Mouse (Mus musculus): ENCODE data around the gene Esrrg.

Esrrg gene

DNA sequence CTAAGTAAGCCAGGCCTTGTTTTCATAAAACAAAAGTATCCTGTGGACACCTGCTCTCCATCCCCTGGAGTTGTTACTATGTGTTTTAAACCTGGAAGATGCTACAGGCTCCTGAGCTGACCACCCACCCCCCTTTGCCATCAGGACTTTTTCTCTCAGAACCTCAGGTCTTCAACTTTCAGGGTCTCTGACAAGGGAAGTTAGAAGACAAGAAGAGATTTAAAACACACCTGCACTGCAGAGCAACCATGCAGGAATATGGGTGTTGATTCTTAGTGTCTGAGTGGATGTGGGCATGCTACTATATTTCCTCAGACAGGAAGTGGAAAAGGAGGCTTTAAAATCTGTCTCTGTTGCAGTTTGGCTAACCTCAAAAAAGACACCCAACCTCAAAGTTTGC, 98.6 kb downstream of the Esrrg start:
- no peak for DNase-seq (ENCODE audit: low read depth)

DNA sequence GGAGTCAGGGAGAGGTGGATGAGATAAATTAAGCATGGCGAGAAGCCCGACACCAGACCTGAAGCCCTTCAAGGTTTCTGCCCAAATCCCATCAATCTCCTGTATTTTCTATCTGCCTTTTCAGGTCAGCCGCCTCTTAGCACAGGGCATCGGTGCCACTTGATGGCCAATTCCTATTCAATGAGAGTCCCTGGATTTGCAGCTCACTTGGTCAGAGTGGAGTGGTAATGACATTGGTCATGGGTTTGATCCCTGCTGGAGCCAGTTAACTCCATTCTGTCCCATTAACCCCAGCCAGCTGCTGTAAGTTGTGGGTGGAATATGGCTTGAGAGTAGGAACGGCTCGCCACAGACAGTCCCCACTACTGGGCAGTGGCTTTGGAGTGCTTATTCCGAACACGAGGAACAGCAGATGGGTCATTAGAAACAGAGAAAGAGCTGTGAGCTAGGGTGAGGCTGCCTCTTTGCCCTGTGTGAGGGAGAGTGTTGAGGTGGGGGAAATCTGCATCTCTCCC, 101.9 kb downstream of the Esrrg start:
- DNase-seq (ENCODE audit: low read depth): no peak

DNA sequence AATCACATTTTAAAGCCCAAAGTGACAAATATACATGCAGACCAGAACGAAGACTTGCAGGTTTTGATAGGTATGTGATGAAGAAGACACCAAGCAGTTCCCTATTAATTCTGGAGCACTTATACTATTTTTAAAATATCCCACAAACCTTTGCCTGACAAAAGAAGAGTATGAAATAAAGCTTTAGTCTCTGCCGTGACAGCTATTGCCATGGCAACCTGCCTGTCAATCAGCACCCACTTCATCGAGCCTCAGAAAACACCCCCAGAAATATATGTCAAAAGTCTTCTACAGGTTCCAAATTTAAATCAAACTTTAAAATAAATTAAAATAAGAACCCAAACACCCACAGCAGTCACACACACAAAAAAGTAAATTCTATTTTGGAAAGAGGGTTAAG, 112.4 kb downstream of the Esrrg start:
- DNase-seq (ENCODE audit: low read depth): no peak

DNA sequence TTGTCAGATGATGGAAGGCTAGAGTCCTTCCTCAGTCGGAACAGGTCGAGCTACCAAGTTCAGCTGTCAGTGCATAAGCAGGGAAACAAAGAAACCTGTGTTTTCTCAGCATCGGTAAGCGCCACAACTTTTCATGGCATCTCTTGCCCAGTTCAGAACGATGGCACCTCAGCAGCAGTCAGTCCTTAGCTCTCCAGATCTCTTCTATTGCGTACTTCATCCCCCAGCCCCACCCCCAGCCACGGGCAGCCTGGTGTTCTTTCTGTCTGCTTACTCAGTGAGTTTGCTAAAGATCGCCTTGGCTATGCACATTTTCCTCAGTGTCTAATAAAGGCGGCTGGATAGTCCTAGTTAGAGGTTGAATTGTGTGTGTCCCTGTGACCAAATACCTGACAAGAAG, 113.4 kb downstream of the Esrrg start:
- no peak for DNase-seq (ENCODE audit: low read depth)

GRCm38 (mm10) chr1:187724651-187725050, 116.1 kb downstream of the Esrrg start:
- no peak for DNase-seq (ENCODE audit: low read depth)

DNA sequence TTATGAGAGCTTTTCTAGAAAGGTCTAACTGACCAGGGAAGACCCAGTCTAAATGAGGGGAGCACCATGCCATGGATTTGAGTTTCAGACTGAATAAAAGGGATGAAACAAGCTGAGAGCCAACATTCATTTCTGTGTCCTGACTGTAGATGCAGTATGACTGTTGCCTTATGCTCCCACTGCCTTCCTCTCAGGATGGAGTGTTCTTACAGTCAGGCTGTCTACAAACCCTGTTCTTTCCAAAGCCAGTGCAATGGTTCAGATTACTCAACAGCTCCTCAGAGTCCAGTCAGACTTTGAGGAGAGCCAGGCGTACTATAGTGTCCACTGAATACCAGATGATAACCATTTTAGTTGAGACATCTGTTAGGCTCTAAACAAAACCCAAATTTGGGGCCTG, 116.8 kb downstream of the Esrrg start:
- DNase-seq (ENCODE audit: low read depth): no peak

GRCm38 (mm10) chr1:187731171-187731570, 122.6 kb downstream of the Esrrg start:
- no peak for DNase-seq (ENCODE audit: low read depth)

DNA sequence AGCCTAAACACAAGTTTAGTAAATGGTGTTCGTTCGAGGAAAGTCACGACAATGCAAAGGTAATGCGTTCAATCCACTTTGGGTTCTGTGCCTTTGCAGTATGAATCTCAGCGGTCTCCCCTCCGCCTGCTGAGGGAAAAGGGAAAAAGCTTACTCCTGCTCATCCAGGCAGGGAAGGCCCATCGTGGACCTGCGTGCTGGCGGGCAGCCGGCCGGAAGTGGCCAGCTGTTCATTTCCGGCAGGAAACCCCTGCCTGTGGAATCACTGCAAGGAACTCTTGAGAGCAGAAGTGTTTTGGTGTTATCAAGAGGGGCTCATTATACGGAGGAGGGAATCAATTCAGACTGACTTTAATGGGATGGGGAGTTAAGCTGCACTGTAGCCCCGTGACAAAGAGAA, 127.9 kb downstream of the Esrrg start:
- DNase-seq (ENCODE audit: low read depth): no peak

GRCm38 (mm10) chr1:187737296-187737695, 128.7 kb downstream of the Esrrg start:
- DNase-seq (ENCODE audit: low read depth): no peak

GRCm38 (mm10) chr1:187740531-187740930, 131.9 kb downstream of the Esrrg start:
- DNase-seq (ENCODE audit: low read depth): no peak

DNA sequence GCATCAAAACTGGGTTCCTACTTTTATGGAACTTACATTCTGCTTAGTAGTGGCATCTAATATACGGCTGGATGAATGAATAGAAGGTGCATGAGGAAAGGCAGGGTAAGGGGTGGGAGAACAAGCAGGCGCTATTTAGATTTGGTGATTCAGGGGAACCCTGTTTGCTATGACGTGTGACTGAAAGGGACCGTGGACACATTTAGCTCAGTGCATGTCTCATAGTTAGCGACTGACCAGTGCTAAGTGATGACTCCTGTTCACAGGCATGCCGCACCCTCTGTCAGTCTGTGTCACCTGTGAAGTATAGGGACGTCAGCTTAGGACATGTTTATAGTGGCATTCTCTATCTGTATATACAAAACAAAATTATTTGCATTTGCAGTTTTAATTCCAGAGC, 132.7 kb downstream of the Esrrg start:
- no peak for DNase-seq (ENCODE audit: low read depth)

DNA sequence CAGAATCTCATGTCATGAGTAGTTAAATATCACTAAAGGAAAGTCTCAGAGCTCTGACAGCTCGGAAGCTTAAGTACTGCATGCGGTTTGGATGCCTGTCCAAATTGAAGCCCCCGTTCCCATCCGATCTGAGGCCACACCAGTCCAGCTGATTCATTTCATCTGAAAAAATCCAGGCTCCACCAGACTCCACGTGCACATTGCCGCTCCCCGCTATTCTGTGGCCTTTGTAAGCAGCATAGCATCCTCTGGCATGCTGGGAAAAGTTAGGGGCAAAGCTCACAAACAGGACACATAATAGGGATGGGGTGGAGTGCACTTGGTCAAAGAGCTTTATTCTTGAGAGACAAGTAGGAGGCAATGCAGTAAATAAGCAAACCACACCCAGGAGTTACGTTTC, 133.5 kb downstream of the Esrrg start:
- DNase-seq (ENCODE audit: low read depth): no peak

GRCm38 (mm10) chr1:187749294-187749693, 140.7 kb downstream of the Esrrg start:
- no peak for DNase-seq (ENCODE audit: low read depth)

DNA sequence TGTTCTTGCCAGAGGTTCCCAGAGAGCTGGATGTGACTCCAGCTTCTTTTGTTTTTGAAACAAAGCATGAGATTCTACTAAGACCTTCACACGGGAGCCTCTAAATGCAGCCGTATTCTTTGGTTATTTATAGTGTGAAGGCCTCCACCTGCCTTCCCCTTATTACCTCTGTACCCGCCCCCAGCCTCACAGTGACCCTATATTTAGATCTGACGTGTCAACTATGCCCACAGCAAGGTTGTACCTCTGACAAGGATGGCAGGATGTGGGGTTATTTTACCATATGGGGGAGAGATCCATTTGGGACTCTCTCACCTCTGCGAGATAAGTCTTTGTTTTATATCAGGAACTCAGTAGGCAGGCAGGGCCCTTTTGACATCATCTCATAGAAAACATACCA, 141.3 kb downstream of the Esrrg start:
- no peak for DNase-seq (ENCODE audit: low read depth)

- no peak for DNase-seq (ENCODE audit: low read depth)
These were observed 146.9 kb downstream of the Esrrg start for GRCm38 (mm10) chr1:187755528-187755927.

DNA sequence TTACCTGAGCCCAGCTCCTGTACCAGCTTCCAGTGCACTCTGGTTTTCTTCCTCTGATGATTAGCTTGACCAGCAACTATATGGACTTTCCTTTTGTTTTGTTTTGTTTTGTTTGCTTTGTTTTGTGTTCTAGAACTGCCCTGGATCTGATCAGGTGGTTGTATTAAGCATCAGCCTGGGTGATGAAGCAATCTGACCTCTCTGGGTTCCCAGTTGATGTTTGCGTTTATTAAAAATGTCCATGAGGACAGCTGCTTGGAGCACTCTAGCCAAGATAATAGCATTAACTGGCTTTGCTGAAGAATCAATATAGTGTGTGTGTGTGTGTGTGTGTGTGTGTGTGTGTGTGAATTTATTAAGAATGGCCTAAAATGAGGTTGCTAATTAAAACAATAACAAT, 149.4 kb downstream of the Esrrg start:
- DNase-seq (ENCODE audit: low read depth): no peak

GRCm38 (mm10) chr1:187758546-187758945, 150.0 kb downstream of the Esrrg start:
- no peak for DNase-seq (ENCODE audit: low read depth)

- DNase-seq (ENCODE audit: low read depth): no peak
These were observed 150.9 kb downstream of the Esrrg start for GRCm38 (mm10) chr1:187759536-187759935.

DNA sequence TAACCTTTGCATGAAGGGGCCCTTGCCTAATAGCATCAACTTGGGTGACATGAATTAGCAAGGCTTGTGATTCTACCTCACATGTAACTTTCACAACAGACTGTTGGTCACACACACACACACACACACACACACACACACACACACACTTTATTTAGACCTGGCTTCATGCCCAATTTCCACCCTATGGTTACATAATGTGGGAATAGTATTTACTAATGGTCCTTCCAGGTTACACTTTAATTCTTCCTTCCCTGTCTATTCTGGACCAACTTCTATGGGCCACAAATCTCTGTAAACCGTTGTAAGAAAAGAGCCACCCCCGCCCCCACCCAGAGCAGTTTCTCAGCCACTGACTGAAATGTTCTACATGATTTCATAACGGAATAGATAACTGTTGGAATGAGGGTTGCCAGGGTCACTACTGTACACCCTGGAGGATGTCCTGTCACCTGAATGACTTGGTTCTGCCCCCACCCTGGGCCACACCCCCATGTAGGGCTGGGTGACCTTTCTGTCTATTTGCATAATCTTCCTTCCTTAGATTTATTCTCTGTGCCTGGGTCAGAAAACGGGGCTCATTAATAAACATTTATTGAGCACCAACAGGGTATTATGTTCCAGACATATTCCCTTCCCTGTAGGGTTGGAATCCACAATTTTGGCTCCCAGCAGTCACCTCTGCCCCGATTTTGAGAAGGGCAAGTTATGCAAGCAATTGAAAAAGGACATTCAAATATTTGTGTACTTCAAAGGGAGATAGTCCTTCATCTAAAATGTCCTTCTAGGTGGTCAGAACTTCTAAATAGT, 154.3 kb downstream of the Esrrg start:
- DNase-seq (ENCODE audit: low read depth): no peak

GRCm38 (mm10) chr1:187763451-187763755, 154.8 kb downstream of the Esrrg start:
- no peak for DNase-seq (ENCODE audit: low read depth)

DNA sequence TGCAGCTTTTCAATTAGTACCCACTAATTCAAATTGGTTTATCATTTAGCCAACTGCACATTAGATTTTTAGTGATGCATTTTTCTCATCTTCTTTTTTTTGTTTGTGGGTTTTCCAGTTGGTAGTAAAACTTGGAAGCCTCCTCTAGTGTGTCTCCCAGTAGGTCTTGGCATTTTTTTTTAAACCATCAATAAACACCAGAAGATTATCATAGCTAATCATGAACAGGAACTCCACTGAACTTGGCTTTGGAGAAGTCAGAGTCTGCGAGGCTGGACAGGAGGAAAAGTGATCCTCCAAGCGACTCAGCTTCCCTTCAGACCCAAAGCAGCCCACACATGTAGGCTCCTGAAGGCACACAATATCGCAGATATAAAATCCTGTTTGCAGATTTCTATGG, 155.2 kb downstream of the Esrrg start:
- no peak for DNase-seq (ENCODE audit: low read depth)

DNA sequence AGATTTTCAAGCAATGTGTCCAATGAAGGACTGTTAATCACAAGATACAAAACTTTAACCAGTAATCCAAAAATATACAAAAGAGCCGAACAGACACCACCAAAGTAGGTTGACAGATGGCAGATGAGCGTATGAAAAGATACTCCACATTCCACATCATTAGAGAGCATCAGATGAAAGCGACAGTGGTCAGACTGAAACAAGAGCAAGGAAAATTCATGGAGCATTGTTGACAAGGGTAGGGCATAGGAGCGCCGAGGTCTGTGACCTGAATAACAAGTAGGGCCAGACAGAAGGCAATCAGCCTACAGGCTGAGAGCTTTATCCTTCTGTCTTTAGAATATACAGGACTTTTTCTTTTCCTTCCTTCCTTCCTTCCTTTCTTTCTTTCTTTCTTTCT, 157.0 kb downstream of the Esrrg start:
- DNase-seq (ENCODE audit: low read depth): no peak

GRCm38 (mm10) chr1:187767355-187767754, 158.8 kb downstream of the Esrrg start:
- DNase-seq (ENCODE audit: low read depth): no peak

DNA sequence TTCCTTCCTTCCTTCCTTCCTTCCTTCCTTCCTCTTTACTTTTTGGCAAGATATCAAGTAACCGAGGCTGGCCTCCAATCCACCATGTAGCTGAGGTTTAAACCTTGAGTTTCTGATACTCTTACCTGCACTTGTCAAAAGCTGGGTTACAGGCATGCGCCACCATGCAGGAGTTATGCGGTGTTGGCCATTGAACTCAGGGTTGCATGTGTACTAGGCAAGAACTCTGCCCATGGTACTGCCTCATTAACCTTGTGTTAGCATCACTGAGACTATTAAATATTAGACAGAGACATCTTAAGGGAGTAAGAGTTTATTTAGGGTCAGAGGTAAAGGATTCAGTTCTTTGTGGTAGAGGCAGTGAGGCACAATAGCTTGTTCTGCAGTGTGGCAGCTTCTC, 161.6 kb downstream of the Esrrg start:
- no peak for DNase-seq (ENCODE audit: low read depth)

Data from induced T-regulatory cell, adult 2 months (primary cell).